Mouse (Mus musculus) spleen, embryonic (tissue): ENCODE measurements around the gene Zbtb14.

Experiments used
- CTCF ChIA-PET: fragments of 350-600 bp; sonication (Branson Sonifier 250); formaldehyde crosslinking; loops from one replicate; lab custom pipeline; 2022; lab: Charles Lee

Zbtb14 gene

DNA sequence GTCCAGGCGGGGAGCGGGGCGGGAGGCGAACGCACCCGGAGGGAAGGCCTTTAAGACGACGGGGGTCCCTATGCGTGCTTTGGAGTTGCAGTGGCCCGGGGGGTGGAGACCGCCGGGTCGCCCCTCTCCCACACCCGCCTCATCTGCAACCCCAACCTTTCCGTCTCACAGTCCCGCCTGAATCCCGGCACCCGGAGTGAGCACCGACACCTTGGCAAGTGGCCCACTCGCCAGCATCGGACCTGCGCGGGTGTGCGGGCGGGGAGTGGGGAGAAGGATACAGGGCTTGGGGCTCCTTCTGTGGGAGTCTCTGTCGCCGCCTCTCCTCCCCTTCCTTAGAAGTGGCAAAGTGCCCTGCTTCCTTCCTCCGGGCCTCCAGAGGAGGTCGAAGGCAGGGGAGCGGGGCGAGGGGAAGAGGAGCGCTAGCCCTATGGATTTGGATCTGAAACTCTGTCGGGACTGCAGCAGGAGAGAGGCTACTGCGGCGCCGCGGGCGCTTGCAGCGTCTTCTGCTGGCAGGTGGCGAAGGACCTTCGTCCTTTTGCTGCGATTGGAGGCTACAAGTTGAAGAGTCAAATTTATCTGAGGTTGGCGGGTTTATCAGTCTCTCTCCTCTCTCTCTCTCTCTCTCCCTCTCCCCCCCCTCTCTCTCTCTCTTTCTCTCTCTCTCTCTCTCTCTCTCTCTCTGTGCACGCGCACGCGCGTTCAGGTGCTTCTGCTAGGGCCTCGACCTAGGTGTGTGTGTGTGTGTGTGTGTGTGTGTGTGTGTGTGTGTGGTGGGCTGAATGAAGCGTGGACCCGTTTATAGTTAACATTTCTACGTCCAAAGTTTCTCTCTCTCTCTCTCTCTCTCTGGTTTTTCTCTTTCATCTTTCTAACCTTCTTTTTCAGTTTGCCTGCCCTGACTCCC lies 57.0 kb downstream of the Zbtb14 start:
- CTCF ChIA-PET, result interaction anchor here (0.8 kb wide), 1 partner anchor 8 kb away, joined by 3 read pairs; no protein-coding TSS in a partner anchor
